Mouse (Mus musculus) cerebellum, adult 2 months (tissue): ENCODE measurements around the gene Fli1.

Experiments used
- CTCF ChIP-seq: fragments of 200-500 bp; IDR thresholded peaks from 2 replicates; pipeline ENCODE4 v1.5.1; 2011; ENCODE audit warnings: low read depth, mild to moderate bottlenecking, control low read depth, low read length, moderate library complexity, borderline replicate concordance; ENCODE audit not compliant: insufficient read depth
- POLR2A ChIP-seq: fragments of 200-500 bp; IDR thresholded peaks from 2 replicates; pipeline ENCODE4 v1.6.1; 2011; ENCODE audit warnings: low read length, control low read depth, borderline replicate concordance; ENCODE audit not compliant: insufficient read depth

GRCm38 (mm10) chr9:32500886-32501285, 41.8 kb downstream of the Fli1 start:
- TF ChIP-seq CTCF (no peak), POLR2A (no peak)
